Mouse (Mus musculus) intestine, postnatal 0 days (tissue): Measurements from ENCODE around the gene Hoxc11. TPM values are rescaled to one million over a fixed set of nuclear protein-coding genes. Genes with fewer than 3 reads are reported as not detected.
A peak's percentile ranks its signal among the peaks of the same experiment; 100 is the strongest.

Experiments used
- ATAC-seq: fragments of 200-750 bp; cut with Nextera tagmentation; 2 replicates; pipeline ENCODE4 v1.8.0; 2017; ENCODE audit warnings: mild to moderate bottlenecking, moderate TSS enrichment, moderate library complexity
- H3K27ac ChIP-seq: fragments of 300-500 bp; sonication (generic); 2 replicates; pipeline ENCODE4 v1.5.1; 2014; ENCODE audit warnings: mild to moderate bottlenecking, low read depth, low read length, moderate library complexity
- H3K27me3 ChIP-seq: fragments of 300-500 bp; sonication (generic); replicated peaks from 2 replicates; pipeline ENCODE4 v1.6.1; 2014; ENCODE audit warnings: low read length, mixed read lengths; ENCODE audit not compliant: control insufficient read depth, insufficient read depth
- H3K36me3 ChIP-seq: fragments of 300-500 bp; sonication (generic); 2 replicates; pipeline ENCODE4 v1.6.1; 2014; ENCODE audit warnings: mild to moderate bottlenecking, moderate library complexity; ENCODE audit not compliant: control insufficient read depth, insufficient read depth
- H3K4me1 ChIP-seq: fragments of 300-500 bp; sonication (generic); replicated peaks from 2 replicates; pipeline ENCODE4 v1.6.1; 2014; ENCODE audit warnings: antibody characterized with exemption, low read length, mixed read lengths; ENCODE audit not compliant: control insufficient read depth, insufficient read depth
- H3K4me2 ChIP-seq: fragments of 300-500 bp; sonication (generic); replicated peaks from 2 replicates; pipeline ENCODE4 v1.6.1; 2014; ENCODE audit warnings: low read depth, mild to moderate bottlenecking, moderate library complexity
- H3K4me3 ChIP-seq: fragments of 300-500 bp; sonication (generic); 2 replicates; pipeline ENCODE4 v1.5.1; 2014; ENCODE audit warnings: low read depth, low read length
- H3K9ac ChIP-seq: fragments of 300-500 bp; sonication (generic); 2 replicates; pipeline ENCODE4 v1.6.1; 2014; ENCODE audit warnings: mild to moderate bottlenecking, low read depth, low read length
- H3K9me3 ChIP-seq: fragments of 300-500 bp; sonication (generic); 2 replicates; pipeline ENCODE4 v1.6.1; 2016; ENCODE audit warnings: mixed run types; ENCODE audit not compliant: control insufficient read depth
- CTCF ChIP-seq: sonication (generic); IDR thresholded peaks from 2 replicates; pipeline ENCODE4 v1.5.1; 2016; ENCODE audit warnings: low read depth, mild to moderate bottlenecking, control low read depth, antibody characterized with exemption, moderate library complexity
- WGBS: fragments of 180-500 bp; shearing (Covaris S2); extraction: QIAGEN DNeasy Blood & Tissue Kit; methylation state at CpG from one replicate; pipeline ENCODE4 v1.1.7; 2014; 5-methylcytosine and 5-hydroxymethylcytosine counted together
- polyA plus RNA-seq: library from polyadenylated mRNA; unstranded; fragments of >200 nt; fragmentation: Nextera tagmentation; extraction: Ambion mirVana; gene quantifications from 2 replicates; pipeline ENCODE4 v1.2.1, GENCODE M21; 2015

Hoxc11 gene
- polyA plus RNA-seq, 1 experiment from 2014 or later: not detected

DNA sequence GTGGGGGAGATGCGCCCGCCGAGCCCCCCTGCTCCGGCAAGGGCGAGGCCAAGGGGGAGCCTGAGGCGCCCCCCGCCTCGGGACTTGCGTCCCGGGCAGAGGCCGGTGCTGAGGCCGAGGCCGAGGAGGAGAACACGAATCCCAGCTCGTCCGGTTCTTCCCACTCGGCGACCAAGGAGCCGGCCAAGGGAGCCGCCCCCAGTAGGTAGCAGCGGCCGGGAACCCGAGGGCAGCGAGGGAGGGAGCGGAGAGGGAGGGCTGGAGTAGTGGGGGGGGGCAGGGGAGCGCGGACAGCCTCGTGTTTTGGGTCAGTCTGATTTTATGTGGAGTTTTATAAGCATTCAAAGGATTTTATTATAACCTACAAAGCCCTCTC is 768 bp downstream of the Hoxc11 start:
- Histone ChIP-seq H3K9me3 (no peaks in the 10 kb centered on the region), H3K4me2 (no peak overlapping the region), H3K4me1 (no peaks in the 10 kb centered on the region), H3K27ac (no peak overlapping the region), H3K4me3 (no peak overlapping the region), H3K27me3 (peaks cover 96% of the 10 kb centered on the region), H3K36me3 (no peaks in the 10 kb centered on the region), H3K9ac (no peak overlapping the region)
- no peak for TF ChIP-seq CTCF
- ATAC-seq: no peak
- WGBS: 1% methylated on average over 26 of the region's 28 CpGs

DNA sequence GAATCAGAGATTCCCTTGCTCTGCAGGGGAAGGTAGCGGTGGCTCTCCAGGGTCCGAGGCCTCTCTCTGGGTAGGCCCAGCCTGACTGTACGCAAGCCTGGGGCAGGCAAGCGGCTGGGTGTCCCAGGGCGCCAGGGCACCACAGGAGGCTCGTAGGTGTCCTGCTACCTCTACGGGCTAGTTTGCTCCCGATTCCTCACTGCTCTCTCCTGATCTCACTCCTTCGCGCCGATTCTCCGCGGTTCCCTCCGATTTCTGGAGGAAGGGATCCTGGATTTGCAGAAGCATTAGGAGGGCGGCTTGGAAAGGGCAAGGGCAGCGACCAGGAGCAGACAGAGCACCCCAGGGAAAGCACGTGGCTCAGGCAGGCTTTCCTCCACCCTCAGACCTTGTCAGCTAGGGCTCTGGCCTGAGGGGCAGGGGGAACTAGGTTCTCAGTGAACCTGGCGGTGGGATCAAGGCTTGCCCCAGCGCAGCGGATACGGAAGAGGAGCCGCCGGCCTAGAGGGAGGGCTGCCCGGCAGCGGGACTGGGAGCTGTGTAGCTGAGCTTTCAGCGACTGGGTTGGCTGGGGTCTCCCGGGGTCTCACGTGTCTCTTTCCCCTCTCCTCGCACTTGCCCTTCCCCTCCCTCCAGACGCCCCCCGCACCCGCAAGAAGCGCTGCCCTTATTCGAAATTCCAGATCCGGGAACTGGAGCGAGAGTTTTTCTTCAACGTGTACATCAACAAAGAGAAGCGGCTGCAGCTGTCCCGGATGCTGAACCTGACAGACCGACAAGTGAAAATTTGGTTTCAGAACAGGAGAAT is 1.8 kb downstream of the Hoxc11 start:
- Histone ChIP-seq H3K9ac (no peak overlapping the region), H3K36me3 (no peaks in the 10 kb centered on the region), H3K4me1 (no peaks in the 10 kb centered on the region), H3K27ac (no peak overlapping the region), H3K9me3 (no peaks in the 10 kb centered on the region), H3K4me2 (no peak overlapping the region), H3K4me3 (no peak overlapping the region; the same call in 1 of the 2 replicates), H3K27me3 (peaks cover 96% of the 10 kb centered on the region)
- WGBS: under 1% methylated on average over 40 of the region's 40 CpGs
- no peak for TF ChIP-seq CTCF
- ATAC-seq: no peak

DNA sequence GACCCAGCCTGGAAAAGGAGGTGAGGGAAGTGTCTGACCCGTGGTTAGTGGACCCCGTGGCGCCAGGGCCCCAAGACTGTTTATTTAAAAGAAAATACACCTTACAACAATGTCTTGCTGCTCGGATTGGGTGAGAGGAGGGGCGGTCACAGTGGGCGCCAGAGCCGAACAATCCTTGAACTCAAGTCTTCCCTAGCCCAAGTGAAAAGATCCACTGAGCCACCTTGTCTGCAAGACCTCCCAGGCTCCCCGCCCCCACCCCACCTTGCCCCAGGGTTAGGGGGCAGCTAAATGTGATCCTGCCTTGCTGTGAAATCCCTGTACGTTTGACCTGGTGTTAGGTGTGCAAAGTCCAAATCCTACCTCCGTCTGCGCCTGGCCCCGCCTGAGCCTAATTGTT is 2.7 kb downstream of the Hoxc11 start:
- Histone ChIP-seq H3K36me3 (no peaks in the 10 kb centered on the region), H3K27ac (no peak overlapping the region), H3K9ac (no peak overlapping the region), H3K9me3 (no peaks in the 10 kb centered on the region), H3K4me2 (no peak overlapping the region), H3K4me3 (no peak overlapping the region), H3K4me1 (no peaks in the 10 kb centered on the region), H3K27me3 (peaks cover 98% of the 10 kb centered on the region)
- no peak for TF ChIP-seq CTCF
- WGBS: under 1% methylated on average over 12 of the region's 12 CpGs
- no peak for ATAC-seq

DNA sequence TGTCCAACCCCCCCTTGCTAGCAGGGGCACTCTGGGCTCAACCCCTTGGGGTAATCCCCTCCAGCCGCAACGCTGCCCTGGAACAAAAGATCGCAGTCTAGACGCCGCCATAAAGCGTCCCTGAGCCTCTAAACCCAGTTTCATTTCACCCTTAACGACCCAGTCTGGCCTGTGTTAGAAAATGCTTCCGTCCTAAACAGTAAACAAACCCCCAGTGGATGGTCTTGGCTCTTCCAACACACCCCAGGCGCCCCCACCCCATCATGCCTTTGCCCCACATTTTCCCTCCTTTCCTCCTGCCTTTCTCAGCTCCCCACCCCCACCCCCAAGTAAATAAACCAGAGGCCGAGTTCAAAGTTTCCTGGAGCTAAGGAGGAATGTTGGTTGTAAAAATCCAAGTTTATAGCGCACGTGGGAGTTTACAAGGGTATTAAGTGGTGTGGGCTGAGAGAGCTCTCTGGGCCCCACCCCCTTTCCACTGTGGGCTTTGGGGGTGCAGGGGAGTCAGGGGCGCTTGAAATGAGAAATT is 5.5 kb downstream of the Hoxc11 start:
- no peak for TF ChIP-seq CTCF
- Histone ChIP-seq H3K4me3 (peak overlapping the region; percentile 8), H3K4me2 (peak overlapping the region; percentile 46; the same call in 1 of the 2 replicates), H3K9ac (no peak overlapping the region), H3K36me3 (no peaks in the 10 kb centered on the region), H3K27me3 (peaks cover 96% of the 10 kb centered on the region), H3K27ac (no peak overlapping the region), H3K9me3 (no peaks in the 10 kb centered on the region), H3K4me1 (no peaks in the 10 kb centered on the region)
- WGBS: 1% methylated on average over 13 of the region's 13 CpGs
- ATAC-seq: peak; percentile 63; the same call in 1 of the 2 replicates

DNA sequence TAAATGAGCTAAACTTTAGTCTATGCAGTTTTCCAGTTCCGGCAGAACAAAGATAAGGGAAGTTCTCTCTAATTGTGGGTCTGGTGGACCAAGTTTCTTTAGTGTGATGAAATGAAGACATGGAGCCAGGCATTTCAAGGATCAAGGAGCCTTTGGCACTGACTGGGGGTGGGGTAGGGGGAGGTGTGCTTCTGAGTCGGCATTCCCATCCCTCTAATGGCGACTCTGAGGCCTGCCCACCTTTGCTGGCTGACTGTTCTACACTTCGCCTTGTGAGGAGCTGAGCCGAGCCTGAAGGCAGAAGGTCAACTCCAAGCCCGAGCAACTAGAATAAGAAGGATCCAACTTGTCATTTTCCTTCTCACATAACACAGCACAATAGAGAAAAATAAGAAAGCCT is 7.5 kb downstream of the Hoxc11 start:
- H3K27ac ChIP-seq: no peak overlapping the region
- no peak overlapping the region for H3K9ac ChIP-seq
- H3K9me3 ChIP-seq: no peaks in the 10 kb centered on the region
- WGBS: 5% methylated on average over 6 of the region's 6 CpGs
- no peak overlapping the region for H3K4me2 ChIP-seq
- H3K27me3 ChIP-seq: peaks cover 96% of the 10 kb centered on the region
- no peaks in the 10 kb centered on the region for H3K36me3 ChIP-seq
- no peak for ATAC-seq
- H3K4me1 ChIP-seq: no peaks in the 10 kb centered on the region
- no peak for TF ChIP-seq CTCF
- H3K4me3 ChIP-seq: no peak overlapping the region

DNA sequence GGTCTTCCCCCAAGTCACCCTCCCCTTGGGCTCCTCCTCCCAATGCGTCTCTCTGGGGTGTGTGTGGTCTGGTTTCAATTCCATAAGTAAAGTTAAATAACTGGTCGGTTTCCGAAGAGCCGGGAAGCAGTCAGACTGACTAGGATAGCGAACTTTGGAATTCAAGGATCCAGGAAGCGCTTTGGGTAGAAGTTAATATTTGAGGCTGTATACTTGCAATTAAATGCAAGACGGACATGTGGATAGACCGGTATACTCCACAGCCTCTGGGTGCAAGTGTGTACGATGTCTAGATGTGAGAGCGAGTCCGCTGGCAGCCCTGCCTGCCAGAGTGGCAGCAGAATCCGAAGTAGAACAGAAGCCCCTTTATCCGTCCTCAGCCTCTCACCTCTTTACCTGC is 8.3 kb downstream of the Hoxc11 start:
- Histone ChIP-seq H3K4me1 (no peaks in the 10 kb centered on the region), H3K9ac (no peak overlapping the region), H3K27ac (no peak overlapping the region), H3K9me3 (no peaks in the 10 kb centered on the region), H3K27me3 (peaks cover 96% of the 10 kb centered on the region), H3K4me3 (peak overlapping the region; percentile 1; the same call in 1 of the 2 replicates), H3K36me3 (no peaks in the 10 kb centered on the region), H3K4me2 (no peak overlapping the region)
- 4% methylated on average over 13 of the region's 13 CpGs for WGBS
- no peak for ATAC-seq
- TF ChIP-seq CTCF: no peak
